Comparison of ENCODE assay signal across 23 mouse cellular contexts in genomic region chr10:61355611-61356010, GRCm38 (mm10). TPM values are rescaled to one million over a fixed set of nuclear protein-coding genes. Genes with fewer than 3 reads are reported as not detected.
DNase-seq lines count a peak whose midpoint lies in the region; ATAC-seq and TF ChIP-seq lines count a peak whose summit lies in the region.
"Had no signal": no experiment of that assay in that cellular context is flagged by ENCODE, and none has a peak within 500 bp of the region (broad histone marks: within the 10 kb centered on the region; RNA-seq: fewer than 3 reads in every experiment).

No protein-coding gene starts in this region.

- H3K9me3 ChIP-seq in E14TG2a.4 (ENCODE audit: low read length), result 0 out of 2 replicates have a peak, but pooled peaks cover 7% of the 10 kb centered on the region
- H3K9me3 ChIP-seq in hindbrain, embryonic 14.5 days (ENCODE audit: control insufficient read depth, low read length), result no peaks in the 10 kb centered on the region
- H3K9me3 ChIP-seq: embryonic facial prominence, embryonic 12.5 days; forebrain, embryonic 13.5 days; forebrain, embryonic 15.5 days; G1E had no signal

- no peak for ATAC-seq in hindbrain, embryonic 14.5 days (ENCODE audit: low FRiP score)
- ATAC-seq: activated CD4-positive, CD25-positive, alpha-beta regulatory T cell, adult 4 months; forebrain, embryonic 13.5 days; forebrain, embryonic 15.5 days; forebrain, postnatal 0 days; Patski had no signal

- 97% methylated on average over 13 of the region's 13 CpGs for WGBS in hindbrain, embryonic 14.5 days

- no peak overlapping the region for H3K4me2 ChIP-seq in hindbrain, embryonic 14.5 days (replicated peaks)
- H3K4me2 ChIP-seq: embryonic facial prominence, embryonic 12.5 days; forebrain, embryonic 13.5 days; forebrain, embryonic 15.5 days had no signal

- DNase-seq in ES-CJ7 (ENCODE audit: low read depth, low spot score), result peak; percentile 47
- DNase-seq in R1 (ENCODE audit: low read depth, low spot score), result peak; percentile 67
- no peak for DNase-seq in hindbrain, embryonic 14.5 days (ENCODE audit: low spot score)
- no peak for DNase-seq in spleen, adult 12 weeks (ENCODE audit: low spot score)
- no peak for DNase-seq in left cerebral cortex, adult 18-20 months (ENCODE audit: low spot score in 2 of 2)
- DNase-seq: adrenal gland, adult 8-10 months; adrenal gland, postnatal 36 days; cerebellum, adult 11-12 months; cerebellum, adult 2 months; cerebellum, adult 9-10 months; cerebellum, postnatal 25 days; forebrain, postnatal 0 days had no signal

- H3K4me1 ChIP-seq in E14TG2a.4 (replicated peaks; ENCODE audit: low read depth, low read length), result peaks cover 88% of the 10 kb centered on the region
- no peaks in the 10 kb centered on the region for H3K4me1 ChIP-seq in hindbrain, embryonic 14.5 days (replicated peaks; ENCODE audit: control insufficient read depth, insufficient read depth, low read length)
- H3K4me1 ChIP-seq: embryonic facial prominence, embryonic 12.5 days; forebrain, embryonic 13.5 days; forebrain, embryonic 15.5 days had no signal

- peak overlapping the region; percentile 71 for H3K4me3 ChIP-seq in E14TG2a.4 (replicated peaks; ENCODE audit: low read length)
- H3K4me3 ChIP-seq in hindbrain, embryonic 14.5 days (replicated peaks; ENCODE audit: low read length), result no peak overlapping the region
- H3K4me3 ChIP-seq: embryonic facial prominence, embryonic 10.5 days; embryonic facial prominence, embryonic 12.5 days; forebrain, embryonic 13.5 days; forebrain, embryonic 15.5 days had no signal

- no peak overlapping the region for H3K9ac ChIP-seq in hindbrain, embryonic 14.5 days
- H3K9ac ChIP-seq: embryonic facial prominence, embryonic 12.5 days; forebrain, embryonic 13.5 days; forebrain, embryonic 15.5 days; forebrain, postnatal 0 days had no signal

- H3K27me3 ChIP-seq in E14TG2a.4 (ENCODE audit: insufficient read depth, low read length), result no peaks in the 10 kb centered on the region
- H3K27me3 ChIP-seq in hindbrain, embryonic 14.5 days (ENCODE audit: control insufficient read depth, insufficient read depth, low read length), result no peaks in the 10 kb centered on the region
- H3K27me3 ChIP-seq: embryonic facial prominence, embryonic 12.5 days; forebrain, embryonic 13.5 days; forebrain, embryonic 15.5 days; Patski had no signal

- TF ChIP-seq CTCF in E14TG2a.4 (conservative IDR thresholded peaks at IDR 0.05; ENCODE audit: low read length), result no peak

- peaks cover 73% of the 10 kb centered on the region for H3K36me3 ChIP-seq in E14TG2a.4 (ENCODE audit: insufficient read depth, low read length)
- H3K36me3 ChIP-seq in hindbrain, embryonic 14.5 days (replicated peaks; ENCODE audit: control insufficient read depth, insufficient read depth), result peaks cover 17% of the 10 kb centered on the region; the same call in 1 of the 2 replicates
- H3K36me3 ChIP-seq: forebrain, embryonic 15.5 days; G1E had no signal

- no peak overlapping the region for H3K27ac ChIP-seq in hindbrain, embryonic 14.5 days
- H3K27ac ChIP-seq: embryonic facial prominence, embryonic 10.5 days; embryonic facial prominence, embryonic 12.5 days; forebrain, embryonic 13.5 days; forebrain, embryonic 15.5 days had no signal

RNA-seq across cellular contexts. Expression of gene Pald1, which starts 27.7 kb away (rescaled TPM):
- polyA plus RNA-seq in hindbrain, embryonic 14.5 days (2014; fragmentation: Nextera tagmentation; extraction: Ambion mirVana), result 24.5 and 26.7 TPM in 2 replicates
- 1 to 10 TPM; 6.8 to 8.5 TPM for total RNA-seq in left cerebral cortex, adult 18-20 months (2021)
- total RNA-seq: G1E had no signal
- polyA plus RNA-seq: activated CD4-positive, CD25-positive, alpha-beta regulatory T cell, adult 4 months had no signal

RNA-seq across cellular contexts. Expression of gene Prf1, which starts 58.0 kb away (rescaled TPM):
- polyA plus RNA-seq in hindbrain, embryonic 14.5 days (2014; fragmentation: Nextera tagmentation; extraction: Ambion mirVana), result 0.12 TPM in 1 of 2 replicates, not detected in the other
- total RNA-seq in left cerebral cortex, adult 18-20 months (2021), result not detected
- total RNA-seq: forebrain, postnatal 0 days had no signal
- polyA plus RNA-seq: C2C12; cerebellum, adult 2 months; cortical plate, adult 2 months; embryonic facial prominence, embryonic 10.5 days; embryonic facial prominence, embryonic 12.5 days; forebrain, embryonic 11.5 days; forebrain, embryonic 13.5 days; forebrain, embryonic 15.5 days; forebrain, postnatal 0 days; G1E; Patski had no signal

Comparison
In these comparisons a context has a peak if more than half of its experiments do, and no peak if none do; other contexts are left out.
1. DNase-seq: peak in ES-CJ7 (single experiment) and R1 (single experiment); none in hindbrain, embryonic 14.5 days (single experiment), spleen, adult 12 weeks (single experiment) and left cerebral cortex, adult 18-20 months (0 of 2).